In the genomic region with DNA sequence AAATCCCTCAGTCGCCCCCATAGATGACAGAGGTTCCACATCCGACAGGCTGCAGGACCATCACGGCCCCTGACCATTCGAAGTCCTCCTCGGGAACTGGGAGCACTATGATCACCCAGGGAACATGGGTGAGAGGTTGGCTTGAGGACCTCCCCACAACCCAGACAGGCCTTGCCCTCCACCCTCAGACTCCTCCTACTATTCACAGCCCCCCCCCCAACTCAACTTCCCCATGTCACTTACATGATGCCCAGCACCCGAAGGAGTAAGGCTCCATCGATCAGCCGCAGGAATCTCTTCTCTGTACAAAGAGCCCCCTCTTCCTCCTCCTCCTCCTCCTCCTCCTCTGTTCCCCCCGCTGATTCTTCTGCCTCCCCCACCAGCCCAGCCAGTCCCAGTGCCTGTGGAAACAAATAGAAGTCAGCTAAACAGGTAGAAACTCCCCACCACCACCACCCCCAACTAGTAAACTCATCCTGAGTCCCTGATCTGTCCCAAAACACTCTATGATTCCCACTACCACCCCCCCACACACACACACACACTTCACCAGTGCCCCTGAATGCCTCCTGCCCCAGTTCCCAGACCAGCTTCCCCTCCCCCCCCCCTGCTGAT, we compare ENCODE assay signal across 12 mouse cellular contexts. TPM values are rescaled to one million over a fixed set of nuclear protein-coding genes. Genes with fewer than 3 reads are reported as not detected.
DNase-seq lines count a peak whose midpoint lies in the region; ATAC-seq and TF ChIP-seq lines count a peak whose summit lies in the region.
"Had no signal": no experiment of that assay in that cellular context is flagged by ENCODE, and none has a peak within 500 bp of the region (broad histone marks: within the 10 kb centered on the region; RNA-seq: fewer than 3 reads in every experiment).

No protein-coding gene starts in this region.

- no peak for TF ChIP-seq EP300 in liver, postnatal 0 days (IDR thresholded peaks at IDR 0.05; ENCODE audit: low read depth)

- no peaks in the 10 kb centered on the region for H3K27me3 ChIP-seq in liver, adult 2 months (ENCODE audit: control insufficient read depth, insufficient read depth, low read length)
- H3K27me3 ChIP-seq in liver, postnatal 0 days (ENCODE audit: insufficient read depth, low read length) = no peaks in the 10 kb centered on the region

- no peak for TF ChIP-seq CTCF in liver, adult 2 months (IDR thresholded peaks at IDR 0.05; ENCODE audit: low read depth, low read length)
- no peak for TF ChIP-seq CTCF in bone marrow, adult 2 months (IDR thresholded peaks at IDR 0.05; ENCODE audit: control insufficient read depth, insufficient read depth, low read length)
- no peak for TF ChIP-seq CTCF in liver, postnatal 0 days (IDR thresholded peaks at IDR 0.05; ENCODE audit: low read depth)

- H3K27ac ChIP-seq in liver, adult 2 months (replicated peaks; ENCODE audit: insufficient read depth, low read depth, low read length) = no peak overlapping the region
- H3K27ac ChIP-seq in bone marrow, adult 2 months (ENCODE audit: control insufficient read depth, insufficient read depth, low read depth, low read length, poor library complexity) = peak overlapping the region; percentile 67
- H3K27ac ChIP-seq in liver, postnatal 0 days (ENCODE audit: low read depth) = peak overlapping the region; percentile 80
- H3K27ac ChIP-seq: embryonic facial prominence, embryonic 10.5 days; kidney, postnatal 0 days; limb, embryonic 10.5 days had no signal

- peaks cover 3% of the 10 kb centered on the region; the same call in 1 of the 2 replicates for H3K4me1 ChIP-seq in liver, adult 2 months (ENCODE audit: control insufficient read depth, insufficient read depth, low read length)
- H3K4me1 ChIP-seq in bone marrow, adult 2 months (ENCODE audit: control insufficient read depth, insufficient read depth, low read length) = peaks cover 3% of the 10 kb centered on the region
- H3K4me1 ChIP-seq in liver, postnatal 0 days (ENCODE audit: insufficient read depth) = peaks cover 22% of the 10 kb centered on the region

- H3K36me3 ChIP-seq in liver, adult 2 months (ENCODE audit: control insufficient read depth, insufficient read depth, low read length) = no peaks in the 10 kb centered on the region
- no peaks in the 10 kb centered on the region for H3K36me3 ChIP-seq in liver, postnatal 0 days (replicated peaks; ENCODE audit: insufficient read depth, low read length)
- H3K36me3 ChIP-seq: embryonic facial prominence, embryonic 10.5 days; heart, embryonic 12.5 days; limb, embryonic 10.5 days had no signal

- 79% methylated on average over 9 of the region's 9 CpGs for WGBS in liver, adult 2 months
- WGBS in bone marrow, adult 2 months = 17% methylated on average over 9 of the region's 9 CpGs
- 42% methylated on average over 8 of the region's 9 CpGs for WGBS in liver, postnatal 0 days (ENCODE audit: insufficient replicate concordance)

- TF ChIP-seq POLR2A in liver, adult 2 months (IDR thresholded peaks at IDR 0.05; ENCODE audit: extremely low read depth, insufficient read depth, low read length) = no peak
- no peak for TF ChIP-seq POLR2A in bone marrow, adult 2 months (IDR thresholded peaks at IDR 0.05; ENCODE audit: borderline replicate concordance, control insufficient read depth, low read depth, low read length)

- peak overlapping the region; percentile 57 for H3K4me2 ChIP-seq in liver, postnatal 0 days (ENCODE audit: low read depth, low read length)
- H3K4me2 ChIP-seq: heart, embryonic 12.5 days had no signal

- no peaks in the 10 kb centered on the region for H3K79me2 ChIP-seq in liver, adult 2 months (ENCODE audit: control insufficient read depth, insufficient read depth, low read length)

- H3K9me3 ChIP-seq in liver, postnatal 0 days (ENCODE audit: low read length) = no peaks in the 10 kb centered on the region
- H3K9me3 ChIP-seq: embryonic facial prominence, embryonic 10.5 days; heart, embryonic 12.5 days; limb, embryonic 10.5 days had no signal

- ATAC-seq in liver, postnatal 0 days = no peak

- H3K9ac ChIP-seq in liver, adult 2 months (ENCODE audit: low read depth, low read length) = no peak overlapping the region
- H3K9ac ChIP-seq in liver, postnatal 0 days (replicated peaks) = no peak overlapping the region
- H3K9ac ChIP-seq: heart, embryonic 12.5 days had no signal

- H3K4me3 ChIP-seq in liver, adult 2 months (ENCODE audit: insufficient read depth, low read depth, low read length) = peak overlapping the region; percentile 59; the same call in 1 of the 2 replicates
- H3K4me3 ChIP-seq in bone marrow, adult 2 months (replicated peaks; ENCODE audit: control insufficient read depth, low read depth, low read length) = peak overlapping the region; percentile 66
- H3K4me3 ChIP-seq in liver, postnatal 0 days (ENCODE audit: low read depth, low read length) = peak overlapping the region; percentile 37
- H3K4me3 ChIP-seq: embryonic facial prominence, embryonic 10.5 days; heart, embryonic 12.5 days; limb, embryonic 10.5 days had no signal

- no peak for DNase-seq in liver, adult 2 months (ENCODE audit: extremely low read depth, low read depth, low spot score)
- no peak for DNase-seq in liver
- peak; percentile 40 for DNase-seq in CD4-positive helper T cell, adult 2 months (ENCODE audit: low read depth, low spot score)
- DNase-seq in liver, postnatal 0 days = no peak
- no peak for DNase-seq in layer of hippocampus, adult 9-10 months (ENCODE audit: low spot score)
- no peak for DNase-seq in cerebellum, adult 9-11 months
- DNase-seq: cerebellum, adult 2 months had no signal

RNA-seq across cellular contexts. Expression of gene Ccdc88b, which starts 0.5 kb away (rescaled TPM):
- 0.60 and 1.4 TPM in 2 replicates for total RNA-seq in liver, adult 2 months (2014; rRNA removed)
- 1.9 TPM in 2 replicates for polyA plus RNA-seq in liver, adult 2 months (2012; rRNA removed)
- 29.0 and 66.6 TPM in 2 replicates for polyA plus RNA-seq in bone marrow, adult 2 months (2011; ENCODE audit: insufficient read depth, insufficient read length, low replicate concordance, missing spikeins)
- 2.6 and 2.8 TPM in 2 replicates for polyA plus RNA-seq in liver, postnatal 0 days (2015; fragmentation: Nextera tagmentation; extraction: Ambion mirVana)

RNA-seq across cellular contexts. Expression of gene Rps6ka4, which starts 17.1 kb away (rescaled TPM):
- 3.9 and 5.8 TPM in 2 replicates for total RNA-seq in liver, adult 2 months (2014; rRNA removed)
- polyA plus RNA-seq in liver, adult 2 months (2012; rRNA removed) = 7.8 and 8.4 TPM in 2 replicates
- 4.7 and 5.5 TPM in 2 replicates for polyA plus RNA-seq in bone marrow, adult 2 months (2011; ENCODE audit: insufficient read depth, insufficient read length, low replicate concordance, missing spikeins)
- 4.2 and 5.2 TPM in 2 replicates for polyA plus RNA-seq in liver, postnatal 0 days (2015; fragmentation: Nextera tagmentation; extraction: Ambion mirVana)

RNA-seq across cellular contexts. Expression of gene Trmt112, which starts 52.0 kb away (rescaled TPM):
- 30.7 and 43.6 TPM in 2 replicates for total RNA-seq in liver, adult 2 months (2014; rRNA removed)
- 89.7 and 101 TPM in 2 replicates for polyA plus RNA-seq in liver, adult 2 months (2012; rRNA removed)
- 28.6 and 37.9 TPM in 2 replicates for polyA plus RNA-seq in bone marrow, adult 2 months (2011; ENCODE audit: insufficient read depth, insufficient read length, low replicate concordance, missing spikeins)
- 67.1 and 68.6 TPM in 2 replicates for polyA plus RNA-seq in liver, postnatal 0 days (2015; fragmentation: Nextera tagmentation; extraction: Ambion mirVana)

RNA-seq across cellular contexts. Expression of gene Prdx5, which starts 52.4 kb away (rescaled TPM):
- 403 and 615 TPM in 2 replicates for total RNA-seq in liver, adult 2 months (2014; rRNA removed)
- 364 and 379 TPM in 2 replicates for polyA plus RNA-seq in liver, adult 2 months (2012; rRNA removed)
- polyA plus RNA-seq in bone marrow, adult 2 months (2011; ENCODE audit: insufficient read depth, insufficient read length, low replicate concordance, missing spikeins) = 181 and 324 TPM in 2 replicates
- polyA plus RNA-seq in liver, postnatal 0 days (2015; fragmentation: Nextera tagmentation; extraction: Ambion mirVana) = 371 and 389 TPM in 2 replicates
